Mouse (Mus musculus): ENCODE data around the gene Zscan20. TPM values are rescaled to one million over a fixed set of nuclear protein-coding genes. Genes with fewer than 3 reads are reported as not detected.

The Zscan20 gene
- polyA plus RNA-seq, 1 experiment: 9.4 TPM

DNA sequence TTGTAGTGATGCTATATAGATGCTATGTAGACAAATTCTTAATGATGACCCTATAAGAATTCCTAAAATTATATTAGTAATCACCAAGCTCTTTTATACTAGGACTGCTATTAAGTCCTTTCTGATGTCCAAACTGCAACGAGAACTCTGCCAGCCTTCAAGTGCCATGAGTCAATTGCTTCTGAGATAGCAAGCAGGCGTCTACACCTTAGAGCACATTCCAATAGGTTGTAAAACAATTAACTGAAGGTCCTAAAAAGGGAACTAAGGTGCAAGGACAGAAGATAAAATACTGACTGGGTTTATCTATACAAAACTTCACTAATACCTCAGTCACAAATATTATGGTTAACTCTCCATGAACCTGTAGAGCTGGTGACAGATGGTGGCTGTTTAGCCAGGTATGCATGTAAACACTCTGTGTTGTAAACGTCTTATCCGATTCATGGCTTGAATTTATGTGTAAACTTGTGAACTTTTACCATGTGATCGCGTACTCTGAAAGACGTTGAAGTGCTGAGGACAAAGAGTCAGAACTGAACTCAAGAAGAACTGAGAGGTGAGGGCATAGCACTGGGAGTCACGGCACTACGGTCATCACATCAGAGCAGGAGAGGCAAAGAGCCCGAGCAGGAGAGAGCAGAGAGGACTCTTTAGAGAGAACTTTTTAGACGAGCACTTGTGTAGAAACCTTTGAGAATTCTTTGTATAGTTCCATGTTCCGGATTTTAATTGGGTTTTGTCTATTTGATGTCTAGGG, 11.9 kb downstream of the Zscan20 start:
- Histone ChIP-seq H3K27ac (ENCODE audit: control insufficient read depth, insufficient read depth, low read length) (no peak overlapping the region), H3K4me3 (ENCODE audit: control insufficient read depth, insufficient read depth, low read length) (no peak overlapping the region), H3K4me1 (replicated peaks; ENCODE audit: control insufficient read depth, insufficient read depth, low read length) (peaks cover 14% of the 10 kb centered on the region), H3K27me3 (ENCODE audit: control insufficient read depth, insufficient read depth, low read length) (no peaks in the 10 kb centered on the region), H3K36me3 (ENCODE audit: control insufficient read depth, insufficient read depth, low read length) (no peaks in the 10 kb centered on the region)
- 93% methylated on average over 12 of the region's 12 CpGs for WGBS
- TF ChIP-seq CTCF (IDR thresholded peaks at IDR 0.05; ENCODE audit: borderline replicate concordance, control insufficient read depth, extremely low read depth, insufficient read depth, low read length, poor library complexity): no peak
- DNase-seq: no peak

DNA sequence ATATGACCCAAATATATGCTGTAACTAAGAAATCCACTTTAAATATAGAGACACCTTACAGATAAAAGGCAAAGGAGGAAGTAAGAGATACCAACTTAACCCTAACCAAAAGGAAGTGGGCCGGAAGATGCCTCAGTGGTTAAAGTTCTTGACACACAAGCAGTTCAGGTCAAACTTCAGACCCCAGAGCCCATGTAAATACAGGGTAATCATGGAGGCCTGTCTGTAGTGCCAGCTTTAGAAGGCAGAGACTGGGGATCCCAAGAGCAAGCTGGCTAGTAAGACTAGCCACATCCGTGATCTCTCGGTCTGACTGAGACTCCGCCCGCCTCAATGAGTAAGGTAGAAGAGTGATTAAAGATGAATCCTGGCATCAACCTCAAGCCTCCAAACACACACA, 15.8 kb downstream of the Zscan20 start:
- H3K27ac ChIP-seq (ENCODE audit: control insufficient read depth, insufficient read depth, low read length): peak overlapping the region; percentile 84
- TF ChIP-seq POLR2A (IDR thresholded peaks at IDR 0.05; ENCODE audit: control insufficient read depth, extremely low read depth, insufficient read depth, low read length, poor library complexity) (no peak), CTCF (IDR thresholded peaks at IDR 0.05; ENCODE audit: borderline replicate concordance, control insufficient read depth, extremely low read depth, insufficient read depth, low read length, poor library complexity) (no peak)
- H3K4me3 ChIP-seq (ENCODE audit: control insufficient read depth, insufficient read depth, low read length): no peak overlapping the region
- peak; percentile 44 for DNase-seq
- H3K4me1 ChIP-seq (replicated peaks; ENCODE audit: control insufficient read depth, insufficient read depth, low read length): peaks cover 32% of the 10 kb centered on the region
- H3K36me3 ChIP-seq (ENCODE audit: control insufficient read depth, insufficient read depth, low read length): peaks cover 6% of the 10 kb centered on the region
- H3K27me3 ChIP-seq (ENCODE audit: control insufficient read depth, insufficient read depth, low read length): no peaks in the 10 kb centered on the region
- WGBS: 5% methylated on average over 5 of the region's 5 CpGs

DNA sequence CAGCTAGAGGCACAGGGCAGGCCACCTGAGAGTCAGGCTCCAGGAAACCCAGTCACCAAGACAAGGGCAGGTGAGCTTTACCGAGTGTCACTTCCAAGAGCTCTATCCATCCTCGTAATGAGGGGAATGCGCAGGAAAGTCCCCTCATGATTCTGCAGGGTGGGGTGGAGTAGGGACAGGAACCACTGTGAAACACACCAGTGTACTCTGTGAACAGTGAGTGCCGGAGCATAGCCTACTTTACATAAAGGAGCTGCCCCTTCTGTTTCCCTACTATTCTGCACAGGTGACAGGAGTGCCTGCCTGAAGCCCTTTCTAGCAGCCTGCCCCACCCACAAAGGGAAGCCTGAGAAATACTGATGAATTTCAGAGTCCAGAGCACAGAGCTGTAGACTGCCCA, 16.6 kb downstream of the Zscan20 start:
- no peak for TF ChIP-seq POLR2A (IDR thresholded peaks at IDR 0.05; ENCODE audit: control insufficient read depth, extremely low read depth, insufficient read depth, low read length, poor library complexity)
- TF ChIP-seq CTCF (IDR thresholded peaks at IDR 0.05; ENCODE audit: borderline replicate concordance, control insufficient read depth, extremely low read depth, insufficient read depth, low read length, poor library complexity): no peak
- 75% methylated on average over 4 of the region's 4 CpGs for WGBS
- Histone ChIP-seq H3K36me3 (ENCODE audit: control insufficient read depth, insufficient read depth, low read length) (peaks cover 10% of the 10 kb centered on the region), H3K27me3 (ENCODE audit: control insufficient read depth, insufficient read depth, low read length) (no peaks in the 10 kb centered on the region), H3K4me1 (replicated peaks; ENCODE audit: control insufficient read depth, insufficient read depth, low read length) (peaks cover 32% of the 10 kb centered on the region), H3K27ac (ENCODE audit: control insufficient read depth, insufficient read depth, low read length) (peak overlapping the region; percentile 80), H3K4me3 (ENCODE audit: control insufficient read depth, insufficient read depth, low read length) (no peak overlapping the region)
- no peak for DNase-seq

DNA sequence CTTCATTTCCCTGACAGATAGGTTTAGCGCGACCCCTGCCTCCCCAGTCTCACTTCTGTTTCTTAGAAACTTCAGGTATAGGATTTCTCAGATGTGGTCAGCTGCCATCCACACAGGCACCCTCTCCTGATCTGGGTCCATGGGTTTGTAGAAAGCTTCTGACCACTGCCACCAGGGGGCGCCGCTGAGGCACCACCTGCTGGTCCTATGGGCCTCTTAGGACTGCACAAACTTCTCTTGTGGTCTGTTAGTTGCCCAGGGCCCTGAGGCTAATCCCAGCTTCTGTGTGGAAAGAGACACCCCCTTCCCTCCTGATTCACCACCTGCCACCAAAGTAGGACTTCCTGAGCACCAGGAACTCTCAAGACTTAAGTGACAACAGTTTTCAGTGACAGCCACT, 30.7 kb downstream of the Zscan20 start:
- peak; percentile 55 for DNase-seq
- H3K27me3 ChIP-seq (ENCODE audit: control insufficient read depth, insufficient read depth, low read length): no peaks in the 10 kb centered on the region
- no peaks in the 10 kb centered on the region for H3K4me1 ChIP-seq (replicated peaks; ENCODE audit: control insufficient read depth, insufficient read depth, low read length)
- peak; percentile 88 for TF ChIP-seq CTCF (IDR thresholded peaks at IDR 0.05; ENCODE audit: borderline replicate concordance, control insufficient read depth, extremely low read depth, insufficient read depth, low read length, poor library complexity)
- no peak for TF ChIP-seq POLR2A (IDR thresholded peaks at IDR 0.05; ENCODE audit: control insufficient read depth, extremely low read depth, insufficient read depth, low read length, poor library complexity)
- H3K27ac ChIP-seq (ENCODE audit: control insufficient read depth, insufficient read depth, low read length): no peak overlapping the region
- no peak overlapping the region for H3K4me3 ChIP-seq (ENCODE audit: control insufficient read depth, insufficient read depth, low read length)
- 46% methylated on average over 4 of the region's 4 CpGs for WGBS
- H3K36me3 ChIP-seq (ENCODE audit: control insufficient read depth, insufficient read depth, low read length): no peaks in the 10 kb centered on the region

GRCm38 (mm10) chr4:128575811-128576210, 34.1 kb downstream of the Zscan20 start:
- WGBS: 93% methylated on average over 4 of the region's 4 CpGs
- H3K4me3 ChIP-seq (ENCODE audit: control insufficient read depth, insufficient read depth, low read length): no peak overlapping the region
- no peaks in the 10 kb centered on the region for H3K4me1 ChIP-seq (replicated peaks; ENCODE audit: control insufficient read depth, insufficient read depth, low read length)
- no peaks in the 10 kb centered on the region for H3K36me3 ChIP-seq (ENCODE audit: control insufficient read depth, insufficient read depth, low read length)
- H3K27me3 ChIP-seq (ENCODE audit: control insufficient read depth, insufficient read depth, low read length): no peaks in the 10 kb centered on the region
- H3K27ac ChIP-seq (ENCODE audit: control insufficient read depth, insufficient read depth, low read length): no peak overlapping the region
- TF ChIP-seq CTCF (IDR thresholded peaks at IDR 0.05; ENCODE audit: borderline replicate concordance, control insufficient read depth, extremely low read depth, insufficient read depth, low read length, poor library complexity): no peak
- no peak for TF ChIP-seq POLR2A (IDR thresholded peaks at IDR 0.05; ENCODE audit: control insufficient read depth, extremely low read depth, insufficient read depth, low read length, poor library complexity)
- DNase-seq: no peak

GRCm38 (mm10) chr4:128560327-128560726, 49.6 kb downstream of the Zscan20 start:
- DNase-seq: peak; percentile 18
- WGBS: 91% methylated on average over 3 of the region's 3 CpGs
- no peak for TF ChIP-seq CTCF (IDR thresholded peaks at IDR 0.05; ENCODE audit: borderline replicate concordance, control insufficient read depth, extremely low read depth, insufficient read depth, low read length, poor library complexity)
- no peak for TF ChIP-seq POLR2A (IDR thresholded peaks at IDR 0.05; ENCODE audit: control insufficient read depth, extremely low read depth, insufficient read depth, low read length, poor library complexity)
- Histone ChIP-seq H3K4me3 (ENCODE audit: control insufficient read depth, insufficient read depth, low read length) (no peak overlapping the region), H3K27me3 (ENCODE audit: control insufficient read depth, insufficient read depth, low read length) (no peaks in the 10 kb centered on the region), H3K4me1 (replicated peaks; ENCODE audit: control insufficient read depth, insufficient read depth, low read length) (no peaks in the 10 kb centered on the region), H3K27ac (ENCODE audit: control insufficient read depth, insufficient read depth, low read length) (no peak overlapping the region), H3K36me3 (ENCODE audit: control insufficient read depth, insufficient read depth, low read length) (no peaks in the 10 kb centered on the region)

DNA sequence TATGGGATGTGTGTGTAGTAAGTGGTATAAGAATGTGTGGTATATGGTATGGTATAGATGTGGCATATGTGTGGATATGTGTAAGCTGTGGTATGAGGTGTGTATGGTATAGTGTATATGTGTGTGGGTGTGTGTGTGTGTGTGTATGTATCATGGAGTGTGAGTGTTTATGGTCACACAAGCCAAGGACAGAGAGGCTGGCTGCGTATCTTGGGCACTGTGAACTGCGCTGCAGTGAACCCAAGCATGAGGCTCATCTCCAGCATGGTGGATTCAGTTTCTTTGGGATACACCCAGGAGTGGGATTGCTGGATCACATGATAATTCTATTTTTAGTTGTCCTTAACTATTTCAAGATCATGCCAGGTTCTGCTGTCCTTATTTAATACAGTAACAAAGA, 55.7 kb downstream of the Zscan20 start:
- Histone ChIP-seq H3K36me3 (ENCODE audit: control insufficient read depth, insufficient read depth, low read length) (no peaks in the 10 kb centered on the region), H3K27ac (ENCODE audit: control insufficient read depth, insufficient read depth, low read length) (no peak overlapping the region), H3K4me1 (replicated peaks; ENCODE audit: control insufficient read depth, insufficient read depth, low read length) (no peaks in the 10 kb centered on the region), H3K4me3 (ENCODE audit: control insufficient read depth, insufficient read depth, low read length) (no peak overlapping the region), H3K27me3 (ENCODE audit: control insufficient read depth, insufficient read depth, low read length) (no peaks in the 10 kb centered on the region)
- no peak for DNase-seq
- WGBS: 100% methylated on average over 2 of the region's 2 CpGs
- TF ChIP-seq CTCF (IDR thresholded peaks at IDR 0.05; ENCODE audit: borderline replicate concordance, control insufficient read depth, extremely low read depth, insufficient read depth, low read length, poor library complexity) (no peak), POLR2A (IDR thresholded peaks at IDR 0.05; ENCODE audit: control insufficient read depth, extremely low read depth, insufficient read depth, low read length, poor library complexity) (no peak)

All from thymus, adult 2 months (tissue).